Mouse (Mus musculus): ENCODE results near the gene Tyw5. TPM values are rescaled to one million over a fixed set of nuclear protein-coding genes. Genes with fewer than 3 reads are reported as not detected.

Gene Tyw5
- polyA plus RNA-seq, 1 experiment, result 30.2 TPM

DNA sequence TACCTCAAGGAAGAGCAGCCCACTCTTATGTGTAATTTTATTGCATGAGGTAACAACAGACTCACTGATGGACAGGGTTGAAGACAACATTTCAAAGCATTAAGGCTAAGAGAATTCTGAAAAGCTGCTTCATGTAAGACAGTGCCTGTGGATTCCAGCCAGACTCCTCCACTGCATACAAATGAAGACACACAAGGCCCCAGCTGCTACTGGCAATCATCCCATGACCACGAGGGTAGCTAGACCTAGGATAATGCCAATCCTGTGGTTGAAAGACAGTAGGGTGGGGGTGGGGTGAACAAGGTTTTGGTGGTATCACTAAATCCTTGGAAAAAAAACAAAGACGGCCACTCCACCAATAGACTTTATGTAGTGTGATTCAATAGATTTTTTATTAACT, 19.0 kb downstream of the Tyw5 start:
- DNase-seq (ENCODE audit: low spot score), result no peak

DNA sequence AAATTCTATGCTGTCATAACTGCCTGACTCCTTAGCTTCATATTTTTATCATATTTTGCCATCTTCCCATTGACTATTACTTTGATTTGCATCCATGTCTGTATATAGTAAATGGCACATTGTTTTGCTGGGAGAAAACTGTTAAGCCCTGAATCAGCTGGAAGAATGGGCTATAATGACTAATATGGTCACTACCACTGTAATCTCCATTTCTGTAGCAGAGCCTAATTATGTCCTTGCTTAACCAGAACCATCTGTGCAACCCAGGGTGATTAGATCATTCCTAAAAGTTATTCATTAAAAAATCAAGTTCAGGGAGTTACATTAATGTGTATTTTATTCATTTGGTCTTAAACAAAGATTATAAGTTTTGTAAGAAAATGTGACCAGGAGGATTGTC, 20.4 kb downstream of the Tyw5 start:
- DNase-seq (ENCODE audit: low spot score), result no peak

DNA sequence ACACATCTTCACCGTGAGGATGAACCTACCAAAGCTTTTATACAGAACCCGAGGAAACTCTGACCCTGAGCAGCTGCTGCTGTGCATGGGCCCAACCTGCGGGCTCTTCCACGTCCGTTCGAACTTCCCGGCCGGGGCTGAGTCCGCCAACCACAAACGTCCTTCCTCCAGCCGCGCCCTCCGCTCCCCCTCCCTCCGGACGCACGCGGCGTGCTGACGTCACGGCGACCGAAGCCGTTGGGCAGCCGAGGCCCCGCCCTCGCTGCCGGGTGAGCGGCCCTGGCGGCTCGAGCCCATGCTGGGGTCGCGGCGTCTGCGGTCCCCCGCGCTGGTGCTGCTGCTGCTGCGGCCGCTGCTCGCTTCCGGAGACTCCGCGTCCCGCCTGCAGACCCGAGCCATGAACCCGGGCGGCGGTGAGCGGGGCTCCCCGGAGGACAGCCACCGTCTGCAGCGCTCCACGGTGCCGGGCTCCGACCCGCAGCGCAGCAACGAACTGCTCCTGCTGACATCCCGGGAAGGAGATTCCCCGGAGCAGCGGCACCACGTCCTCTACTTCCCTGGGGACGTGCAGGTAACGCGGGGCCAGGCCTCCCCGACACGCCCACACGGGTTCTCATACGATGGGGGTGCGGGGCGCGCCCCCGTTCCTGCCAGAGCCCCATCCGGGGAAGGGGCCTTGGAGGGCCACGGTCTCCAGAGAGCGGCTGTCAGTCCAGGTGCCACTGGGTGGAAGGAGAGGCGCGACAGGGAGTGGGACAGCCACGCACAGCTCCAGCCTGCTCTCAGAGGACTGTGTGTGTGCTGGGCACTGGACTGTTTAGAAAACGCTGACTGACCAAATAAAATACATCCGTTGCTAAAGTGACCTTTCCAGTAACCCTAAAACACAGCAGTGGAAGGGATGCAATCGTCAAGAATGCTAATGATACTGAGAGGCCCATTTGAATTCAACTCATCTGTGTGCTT, 29.2 kb downstream of the Tyw5 start, which contains the start of gene 1700066M21Rik:
TSS of gene 1700066M21Rik (plus strand) at position 245 of the 966 bp plus-strand sequence.
- DNase-seq (ENCODE audit: low spot score), result peak; percentile 80

DNA sequence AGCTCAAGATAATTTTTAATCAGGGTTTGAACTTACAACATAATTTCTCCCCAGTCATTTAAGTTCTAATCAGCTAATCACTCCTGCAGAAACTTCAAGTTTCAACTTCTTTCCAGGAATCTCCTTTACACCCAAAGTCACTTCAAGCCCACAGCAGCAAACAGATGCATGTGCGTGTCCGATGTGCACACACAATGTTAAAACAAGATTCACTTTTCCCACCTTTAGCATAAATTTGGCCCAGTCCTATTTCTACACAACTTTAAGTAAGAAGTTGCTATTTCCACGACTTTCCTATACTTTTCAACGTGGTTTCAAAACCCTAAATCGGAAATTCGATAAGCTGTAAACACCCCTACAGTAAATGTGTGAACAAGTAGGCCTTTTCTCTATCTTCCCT, 30.1 kb downstream of the Tyw5 start:
- no peak for DNase-seq (ENCODE audit: low spot score)

DNA sequence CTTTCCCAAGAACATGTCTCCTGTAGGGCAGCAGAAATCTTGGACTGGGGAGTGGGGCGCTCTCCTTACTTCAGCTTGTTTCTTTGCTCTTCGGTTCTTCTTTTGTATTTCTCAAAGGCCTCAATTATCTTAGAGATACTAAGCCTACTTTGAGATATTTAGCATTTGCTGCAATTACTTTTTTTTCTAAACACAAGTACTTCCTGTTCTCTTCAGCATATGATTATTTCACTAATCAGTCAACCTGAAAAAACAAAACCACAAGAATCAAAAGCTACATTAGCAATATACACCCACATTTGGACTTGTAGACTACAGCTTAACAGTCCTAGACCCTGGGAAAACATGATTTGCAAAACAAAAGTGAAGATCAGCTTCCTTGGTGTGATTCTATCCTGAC, 31.6 kb downstream of the Tyw5 start:
- DNase-seq (ENCODE audit: low spot score), result no peak

DNA sequence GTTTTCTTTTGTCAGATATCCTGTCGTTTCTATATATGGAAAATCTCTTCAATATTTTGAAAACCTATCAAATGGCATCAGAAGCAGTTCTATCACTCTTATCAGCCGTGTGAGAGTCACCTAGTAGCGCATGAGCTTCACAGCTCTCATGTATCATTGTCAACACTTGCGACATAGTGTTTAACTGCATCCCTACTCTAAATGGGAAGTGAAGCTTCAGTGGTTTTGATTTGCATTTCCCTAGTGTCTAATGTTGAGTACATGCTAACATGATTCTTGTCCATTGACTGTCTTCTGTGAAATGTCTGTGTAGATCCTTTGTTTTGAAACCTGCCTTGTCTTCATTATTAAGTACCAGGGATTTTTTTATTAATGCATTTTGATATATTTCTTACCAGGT, 36.5 kb downstream of the Tyw5 start:
- no peak for DNase-seq (ENCODE audit: low spot score)

DNA sequence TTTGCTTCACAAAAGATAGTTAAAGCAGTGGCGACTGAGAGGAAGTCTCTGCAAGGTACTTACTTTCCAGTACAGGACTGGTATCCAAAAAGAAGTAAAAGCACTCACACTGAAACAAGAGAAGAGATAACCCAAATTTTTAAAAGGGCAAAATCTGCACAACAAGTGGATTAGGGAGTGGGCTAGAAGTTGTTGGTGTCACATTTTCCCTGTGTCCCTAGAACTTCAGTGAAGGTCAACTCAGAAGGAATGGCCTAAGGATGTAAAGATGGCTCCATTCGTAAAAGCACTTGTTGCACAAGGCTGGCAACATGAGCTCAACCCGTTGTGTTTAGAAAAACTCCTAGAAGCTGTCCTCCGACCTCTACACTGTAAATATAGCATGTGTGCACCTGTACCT, 37.8 kb downstream of the Tyw5 start:
- no peak for DNase-seq (ENCODE audit: low spot score)

DNA sequence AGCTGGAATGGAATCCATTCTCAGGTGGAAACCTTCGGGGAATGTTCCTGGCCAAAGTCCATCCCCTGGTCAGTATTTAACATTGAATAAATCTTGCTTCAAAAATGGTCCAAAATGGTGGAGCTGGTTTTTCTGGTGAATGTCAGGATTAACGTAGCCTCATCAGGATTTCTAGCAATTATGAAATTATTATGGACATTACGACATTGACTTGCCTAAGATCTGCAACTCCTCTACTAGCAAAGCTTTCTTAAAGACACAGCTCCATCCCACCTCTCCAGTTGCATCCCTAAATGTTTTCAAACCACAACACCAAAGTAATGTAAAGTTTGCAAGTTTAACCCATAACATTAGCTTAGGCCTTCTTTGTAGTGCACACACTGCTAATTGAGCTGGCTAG, 39.5 kb downstream of the Tyw5 start:
- no peak for DNase-seq (ENCODE audit: low spot score)

DNA sequence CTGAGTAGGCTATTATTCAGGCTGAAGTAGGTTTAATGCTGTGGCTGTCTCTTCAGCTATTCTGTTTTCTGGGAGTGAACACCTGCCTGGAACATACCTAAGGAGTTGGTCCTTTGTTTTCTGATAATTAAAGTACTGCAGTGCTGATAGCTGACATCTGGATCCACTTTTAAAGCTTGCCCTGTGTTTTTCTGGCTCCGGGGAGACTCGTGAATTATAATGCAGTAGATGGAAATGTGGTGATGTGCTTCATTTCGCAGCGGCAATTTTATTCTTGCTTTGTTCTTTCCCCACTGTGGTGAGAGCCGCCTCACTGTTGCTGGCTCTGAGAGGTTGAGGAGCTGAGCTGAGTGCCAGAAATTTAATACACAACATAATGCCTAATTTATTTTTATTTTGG, 48.4 kb downstream of the Tyw5 start:
- no peak for DNase-seq (ENCODE audit: low spot score)

DNA sequence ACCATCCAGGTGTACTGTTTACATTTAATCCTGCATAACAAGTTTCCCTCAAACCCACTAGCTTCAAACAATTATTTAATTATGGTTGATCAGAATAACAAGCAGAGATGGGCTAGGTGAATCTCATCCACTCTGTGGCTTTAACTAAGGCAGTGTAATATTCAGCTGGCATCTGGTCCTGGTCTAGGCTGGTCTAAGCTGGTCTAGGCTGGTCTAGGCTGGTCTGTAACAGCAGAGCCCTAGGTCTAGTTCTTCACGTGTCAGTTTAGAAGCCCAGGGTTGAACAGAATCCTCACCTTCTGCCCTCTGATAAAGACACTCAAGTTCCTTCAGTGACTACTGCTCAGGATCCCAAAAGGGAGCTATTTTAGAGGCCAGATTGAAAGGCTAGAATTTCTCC, 55.0 kb downstream of the Tyw5 start:
- DNase-seq (ENCODE audit: low spot score), result no peak

DNA sequence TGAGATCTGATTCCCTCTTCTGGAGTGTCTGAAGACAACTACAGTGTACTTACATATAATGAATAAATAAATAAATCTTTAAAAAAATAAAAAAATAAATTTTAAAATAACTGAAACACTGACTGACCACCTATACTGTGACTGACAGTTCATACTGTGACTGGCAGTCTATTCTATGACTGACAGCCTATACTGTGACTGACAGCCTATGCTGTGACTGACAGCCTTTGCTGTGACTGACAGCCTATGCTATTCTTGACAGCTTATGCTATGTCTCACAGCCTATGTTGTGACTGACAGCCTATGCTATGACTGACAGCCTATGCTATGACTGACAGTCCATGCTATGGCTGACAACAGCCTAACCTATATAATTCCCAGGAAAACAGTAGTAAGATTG, 59.4 kb downstream of the Tyw5 start:
- no peak for DNase-seq (ENCODE audit: low spot score)

DNA sequence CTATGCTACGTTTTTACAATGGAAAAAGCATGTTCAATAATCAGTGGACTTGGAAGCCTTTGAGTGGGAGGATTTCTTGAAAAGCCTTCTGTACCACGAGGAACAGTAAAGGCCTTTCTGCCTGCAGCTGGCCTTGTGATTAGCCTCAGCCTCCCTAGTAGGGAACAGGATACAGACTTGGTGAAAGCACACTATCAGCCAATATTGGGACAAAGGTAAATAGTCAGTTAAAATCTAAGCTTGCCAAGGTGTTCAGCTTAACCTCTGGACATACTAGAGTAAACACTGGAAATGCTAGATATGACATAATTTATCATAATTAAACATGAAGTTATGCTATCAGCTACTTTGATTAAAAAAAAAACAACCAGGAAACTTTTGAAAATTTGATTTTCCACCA, 65.7 kb downstream of the Tyw5 start:
- no peak for DNase-seq (ENCODE audit: low spot score)

DNA sequence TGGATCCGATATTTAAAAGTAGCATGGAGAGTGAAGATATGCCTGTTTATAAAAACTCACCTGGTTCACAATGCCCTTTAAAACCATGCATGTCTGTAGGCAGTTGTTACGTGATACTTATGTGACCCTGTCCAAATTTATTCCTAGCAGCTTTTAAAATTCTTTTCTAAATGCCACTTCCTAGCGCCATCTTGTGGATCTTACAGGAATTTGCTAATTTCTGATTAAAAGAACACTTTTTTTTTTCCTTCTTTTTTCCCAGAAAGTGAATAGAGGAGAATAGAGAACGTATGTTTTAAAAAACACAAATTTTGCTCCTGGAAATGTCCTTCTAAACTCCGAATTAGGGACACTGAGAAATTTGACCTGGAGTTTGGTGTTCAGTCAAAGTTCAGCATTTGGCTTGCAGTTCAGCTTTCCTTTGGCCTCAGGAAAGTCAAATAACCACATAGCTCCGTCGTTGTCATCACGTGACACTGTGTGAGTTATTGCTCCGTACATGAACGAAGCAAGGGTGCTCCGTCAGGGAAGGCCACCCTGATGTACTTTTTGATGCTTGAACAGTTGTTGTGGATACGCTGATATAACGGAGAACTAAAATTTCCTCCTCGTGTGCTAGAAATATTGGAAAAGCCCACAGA, 67.6 kb downstream of the Tyw5 start:
- DNase-seq (ENCODE audit: low spot score), result no peak

Other genes starting within 250 kb of the Tyw5 start
- gene 1700066M21Rik, start 29.5 kb downstream of the Tyw5 start, polyA plus RNA-seq (2012; rRNA removed), result 4.9 and 5.4 TPM in 2 replicates
- gene Maip1, start 773 bp downstream of the Tyw5 start, polyA plus RNA-seq (2012; rRNA removed), result 8.5 and 8.6 TPM in 2 replicates